Comparison of ENCODE assay signal across 17 mouse cellular contexts in genomic region chr9:54705561-54705960, GRCm38 (mm10). TPM values are rescaled to one million over a fixed set of nuclear protein-coding genes. Genes with fewer than 3 reads are reported as not detected.
"Had no signal": no experiment of that assay in that cellular context is flagged by ENCODE, and none has a peak within 500 bp of the region (broad histone marks: within the 10 kb centered on the region; RNA-seq: fewer than 3 reads in every experiment).

No protein-coding gene starts in this region.

- H3K4me1 ChIP-seq: limb, embryonic 15.5 days had no signal

- H3K4me3 ChIP-seq: limb, embryonic 15.5 days; midbrain, embryonic 10.5 days; myocyte; neural tube, embryonic 15.5 days had no signal

- ATAC-seq: intestine, postnatal 0 days; lung, postnatal 0 days had no signal

- DNase-seq: kidney, adult 8-10 months; kidney, postnatal 25 days; layer of hippocampus, adult 9-11 months; layer of hippocampus, postnatal 36 days; lung, adult 2 months; lung, postnatal 36 days; right cerebral cortex, adult 18-20 months; right cerebral cortex, postnatal 25 days; thymus, adult 2 months; thymus, postnatal 25 days had no signal

- H3K9me3 ChIP-seq: limb, embryonic 15.5 days; midbrain, embryonic 10.5 days; neural tube, embryonic 15.5 days had no signal

- H3K4me2 ChIP-seq: limb, embryonic 15.5 days; neural tube, embryonic 15.5 days had no signal

- H3K27me3 ChIP-seq: limb, embryonic 15.5 days had no signal

- H3K9ac ChIP-seq: limb, embryonic 15.5 days; neural tube, embryonic 15.5 days had no signal

- H3K27ac ChIP-seq: limb, embryonic 15.5 days; midbrain, embryonic 10.5 days; neural tube, embryonic 15.5 days had no signal

RNA-seq across cellular contexts. Expression of gene Crabp1, which starts 59.0 kb away (rescaled TPM):
- total RNA-seq: megakaryocyte progenitor cell, adult 5-6 weeks had no signal
